Mouse (Mus musculus) intestine, embryonic 14.5 days (tissue): ENCODE data around the gene Slc38a1. TPM values are rescaled to one million over a fixed set of nuclear protein-coding genes. Genes with fewer than 3 reads are reported as not detected.

Experiments
- ATAC-seq: fragments of 200-750 bp; cut with Nextera tagmentation; replicated peaks from 2 replicates; pipeline ENCODE4 v1.8.0; 2017; ENCODE audit warnings: low read depth, moderate number of reproducible peaks, moderate TSS enrichment, moderate library complexity; ENCODE audit not compliant: low FRiP score, low TSS enrichment
- DNase-seq: peaks from one replicate; pipeline ENCODE4 v3.0.0-alpha.2; 2018; ENCODE audit warnings: low spot score
- H3K27ac ChIP-seq: fragments of 300-500 bp; sonication (generic); 2 replicates; pipeline ENCODE4 v1.5.1; 2014; ENCODE audit warnings: low read depth, mild to moderate bottlenecking, control low read depth
- H3K27me3 ChIP-seq: fragments of 300-500 bp; sonication (generic); replicated peaks from 2 replicates; pipeline ENCODE4 v1.6.1; 2014; ENCODE audit warnings: low read length, control low read depth; ENCODE audit not compliant: control insufficient read depth, insufficient read depth
- H3K36me3 ChIP-seq: fragments of 300-500 bp; sonication (generic); 2 replicates; pipeline ENCODE4 v1.6.1; 2014; ENCODE audit warnings: low read length, control low read depth; ENCODE audit not compliant: control insufficient read depth, insufficient read depth
- H3K4me1 ChIP-seq: fragments of 300-500 bp; sonication (generic); replicated peaks from 2 replicates; pipeline ENCODE4 v1.6.1; 2014; ENCODE audit warnings: low read length, control low read depth, mixed read lengths; ENCODE audit not compliant: control insufficient read depth, insufficient read depth
- H3K4me2 ChIP-seq: fragments of 300-500 bp; sonication (generic); 2 replicates; pipeline ENCODE4 v1.6.1; 2014; ENCODE audit warnings: low read length
- H3K4me3 ChIP-seq: fragments of 300-500 bp; sonication (generic); 2 replicates; pipeline ENCODE4 v1.5.1; 2014; ENCODE audit warnings: low read depth, low read length, control low read depth, mixed read lengths
- H3K9ac ChIP-seq: fragments of 300-500 bp; sonication (generic); 2 replicates; pipeline ENCODE4 v1.6.1; 2014; ENCODE audit warnings: mild to moderate bottlenecking, low read length
- H3K9me3 ChIP-seq: fragments of 300-500 bp; sonication (generic); 2 replicates; pipeline ENCODE4 v1.6.1; 2016; ENCODE audit warnings: low read length, control low read depth; ENCODE audit not compliant: control insufficient read depth
- WGBS: fragments of 180-500 bp; shearing (Covaris S2); extraction: QIAGEN DNeasy Blood & Tissue Kit; methylation state at CpG from one replicate; pipeline ENCODE4 v1.1.7; 2014; 5-methylcytosine and 5-hydroxymethylcytosine counted together
- polyA plus RNA-seq: library from polyadenylated mRNA; unstranded; fragments of >200 nt; fragmentation: Nextera tagmentation; extraction: Ambion mirVana; gene quantifications from 2 replicates; pipeline ENCODE4 v1.2.1, GENCODE M21; 2014

The Slc38a1 gene
- polyA plus RNA-seq, 1 experiment from 2014 or later, result 126 TPM

DNA sequence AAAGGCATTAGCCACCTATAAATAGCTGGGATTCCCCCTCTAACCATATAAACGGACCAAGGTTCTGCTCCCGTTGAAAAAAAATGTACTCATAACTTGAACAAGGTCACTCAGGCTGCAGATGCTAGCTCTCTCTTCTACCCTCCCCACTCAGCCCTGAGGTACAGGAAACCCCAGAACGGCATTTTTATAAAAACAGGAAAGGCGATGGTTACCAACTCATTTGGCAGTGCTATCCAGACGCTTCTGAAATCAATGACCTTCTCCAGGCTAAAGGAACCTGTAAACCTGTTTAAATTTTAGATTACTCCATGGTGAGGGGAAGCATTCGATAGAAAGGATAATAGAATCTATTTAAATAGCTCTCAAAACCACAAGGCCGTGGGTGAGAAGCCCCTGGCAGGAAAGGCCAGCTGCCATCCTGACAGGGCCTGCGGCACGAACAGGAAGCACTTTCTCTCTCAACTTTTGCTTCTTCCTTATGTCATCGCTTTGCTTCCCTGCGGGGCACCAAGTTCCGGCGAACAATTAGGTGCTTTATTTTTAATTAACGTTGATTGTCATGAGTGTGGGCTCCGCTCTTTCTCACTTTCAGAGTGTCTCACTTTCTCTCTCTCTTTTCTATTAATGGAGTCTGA lies 59.2 kb downstream of the Slc38a1 start:
- Histone ChIP-seq H3K4me2 (no peak overlapping the region), H3K9me3 (no peaks in the 10 kb centered on the region), H3K27me3 (no peaks in the 10 kb centered on the region), H3K4me3 (no peak overlapping the region), H3K36me3 (peaks cover 63% of the 10 kb centered on the region), H3K4me1 (no peaks in the 10 kb centered on the region), H3K9ac (no peak overlapping the region), H3K27ac (no peak overlapping the region)
- ATAC-seq, result no peak
- WGBS, result 94% methylated on average over 15 of the region's 15 CpGs
- no peak for DNase-seq

DNA sequence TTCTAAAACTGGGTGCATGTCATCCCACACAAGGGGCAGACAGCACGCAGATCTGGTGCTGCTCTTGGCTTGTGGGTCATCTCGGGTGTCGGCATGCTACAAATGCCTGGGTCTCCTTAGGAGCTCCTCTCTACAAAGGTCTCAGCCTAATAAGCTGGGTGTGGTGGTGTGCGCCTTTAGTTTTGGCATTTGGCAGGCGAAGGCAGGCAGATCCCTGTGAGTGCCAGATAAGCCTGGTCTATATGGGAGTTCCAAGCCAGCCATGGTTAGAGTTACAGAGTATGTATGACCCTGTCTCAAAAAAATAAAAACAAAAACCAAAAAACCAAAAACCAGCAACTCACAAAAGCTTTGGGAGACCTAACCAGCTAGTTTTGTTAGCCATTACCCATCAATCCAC lies 65.7 kb downstream of the Slc38a1 start:
- no peak overlapping the region for H3K4me3 ChIP-seq
- H3K36me3 ChIP-seq, result peaks cover 67% of the 10 kb centered on the region
- no peaks in the 10 kb centered on the region for H3K4me1 ChIP-seq
- no peaks in the 10 kb centered on the region for H3K27me3 ChIP-seq
- ATAC-seq, result no peak
- H3K9ac ChIP-seq, result no peak overlapping the region
- no peak overlapping the region for H3K27ac ChIP-seq
- H3K9me3 ChIP-seq, result no peaks in the 10 kb centered on the region
- H3K4me2 ChIP-seq, result no peak overlapping the region
- WGBS, result 95% methylated on average over 5 of the region's 5 CpGs
- DNase-seq, result no peak

DNA sequence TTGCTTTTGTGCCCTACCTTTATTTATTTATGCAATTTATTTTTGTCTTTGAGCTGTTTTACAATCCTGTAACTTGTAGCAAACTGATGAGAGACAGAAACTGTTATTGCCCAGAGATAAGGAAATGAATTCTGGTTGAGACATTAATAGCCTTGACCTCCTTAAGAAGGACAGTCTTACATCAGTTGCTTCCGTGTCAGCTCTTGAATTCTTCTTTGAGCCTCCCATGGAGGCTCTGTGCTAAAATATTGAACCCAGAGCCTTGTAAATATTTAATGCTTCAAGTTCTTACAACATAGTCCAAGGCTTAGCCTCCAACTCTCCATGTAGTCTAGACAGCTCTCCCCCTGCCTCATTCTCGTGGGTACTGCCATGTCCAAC lies 73.7 kb downstream of the Slc38a1 start:
- H3K27me3 ChIP-seq, result no peaks in the 10 kb centered on the region
- no peak for DNase-seq
- H3K9me3 ChIP-seq, result no peaks in the 10 kb centered on the region
- H3K36me3 ChIP-seq, result peaks cover 8% of the 10 kb centered on the region
- no peak; the same call in 1 of the 2 replicates for ATAC-seq
- H3K9ac ChIP-seq, result no peak overlapping the region
- H3K4me1 ChIP-seq, result peaks cover 10% of the 10 kb centered on the region
- 28% methylated on average over 2 of the region's 2 CpGs for WGBS
- no peak overlapping the region for H3K4me2 ChIP-seq
- H3K4me3 ChIP-seq, result no peak overlapping the region
- H3K27ac ChIP-seq, result peak overlapping the region; percentile 52; the same call in 1 of the 2 replicates

DNA sequence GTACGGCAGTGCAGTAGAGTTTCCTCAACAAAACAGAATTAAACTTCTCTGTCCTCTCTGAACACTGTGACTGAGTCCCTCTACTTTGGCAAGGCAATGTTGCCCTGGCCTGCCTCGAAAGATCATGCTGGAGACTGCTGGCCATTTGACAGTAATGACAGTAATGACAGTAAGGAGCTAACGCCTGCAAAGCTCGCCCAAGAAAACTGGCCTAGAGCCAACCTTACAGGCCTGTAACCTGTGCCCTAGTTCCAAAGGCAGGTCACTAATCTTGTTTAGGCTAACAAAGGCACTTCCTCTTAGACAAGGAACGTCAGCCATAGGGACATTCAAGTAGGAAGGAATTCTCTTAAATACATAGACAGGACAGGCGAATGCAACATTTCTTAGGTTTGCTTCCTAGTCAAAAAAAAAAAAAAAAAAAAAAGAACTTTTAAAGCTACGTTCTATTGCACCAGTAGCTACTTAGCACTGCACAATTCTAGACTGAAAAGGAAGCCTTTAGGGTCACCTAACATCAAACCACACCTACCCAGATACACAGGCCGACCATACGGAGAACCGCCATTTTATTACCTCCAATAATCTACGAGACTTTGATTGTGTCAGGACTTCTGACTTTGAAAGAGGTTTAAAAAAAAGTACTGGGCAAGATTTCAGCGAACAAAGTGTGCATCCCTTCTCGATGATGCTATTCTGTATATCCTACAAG lies 74.3 kb downstream of the Slc38a1 start:
- WGBS, result 43% methylated on average over 13 of the region's 13 CpGs
- H3K9me3 ChIP-seq, result no peaks in the 10 kb centered on the region
- DNase-seq, result peak; percentile 67
- no peak overlapping the region for H3K9ac ChIP-seq
- peak overlapping the region; percentile 52 for H3K27ac ChIP-seq
- H3K4me1 ChIP-seq, result peaks cover 10% of the 10 kb centered on the region
- peaks cover 3% of the 10 kb centered on the region; the same call in 1 of the 2 replicates for H3K36me3 ChIP-seq
- H3K4me2 ChIP-seq, result no peak overlapping the region
- no peak overlapping the region for H3K4me3 ChIP-seq
- no peak; the same call in 1 of the 2 replicates for ATAC-seq
- no peaks in the 10 kb centered on the region for H3K27me3 ChIP-seq

DNA sequence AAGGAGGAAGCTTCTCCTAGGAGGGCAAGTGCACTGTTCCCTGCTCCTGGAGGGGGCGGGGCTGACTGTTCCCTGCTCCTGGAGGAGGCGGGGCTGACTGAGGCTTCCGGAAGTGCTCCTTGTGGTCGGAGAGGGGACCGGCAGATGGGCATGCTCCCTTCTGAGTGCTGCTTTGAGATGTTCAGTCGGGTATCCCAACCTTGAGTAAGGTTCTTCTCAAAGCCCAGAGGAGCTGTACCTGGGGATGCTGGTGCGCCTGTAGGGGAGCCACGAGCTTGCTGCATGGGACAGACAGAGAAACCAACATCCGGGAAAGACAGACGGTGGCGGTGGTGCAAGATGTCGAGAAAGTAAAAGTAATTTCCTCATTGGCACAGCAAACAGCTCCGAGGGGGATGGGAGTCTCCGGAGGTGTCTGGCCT lies 75.9 kb downstream of the Slc38a1 start:
- ATAC-seq, result no peak
- no peaks in the 10 kb centered on the region for H3K27me3 ChIP-seq
- H3K4me3 ChIP-seq, result peak overlapping the region; percentile 28
- peak; percentile 69 for DNase-seq
- peaks cover 10% of the 10 kb centered on the region for H3K4me1 ChIP-seq
- peak overlapping the region; percentile 52 for H3K4me2 ChIP-seq
- 14% methylated on average over 14 of the region's 14 CpGs for WGBS
- no peaks in the 10 kb centered on the region for H3K9me3 ChIP-seq
- 0 out of 2 replicates have a peak overlapping the region, but pooled peaks have one; percentile 20 for H3K9ac ChIP-seq
- H3K36me3 ChIP-seq, result no peaks in the 10 kb centered on the region
- no peak overlapping the region for H3K27ac ChIP-seq

DNA sequence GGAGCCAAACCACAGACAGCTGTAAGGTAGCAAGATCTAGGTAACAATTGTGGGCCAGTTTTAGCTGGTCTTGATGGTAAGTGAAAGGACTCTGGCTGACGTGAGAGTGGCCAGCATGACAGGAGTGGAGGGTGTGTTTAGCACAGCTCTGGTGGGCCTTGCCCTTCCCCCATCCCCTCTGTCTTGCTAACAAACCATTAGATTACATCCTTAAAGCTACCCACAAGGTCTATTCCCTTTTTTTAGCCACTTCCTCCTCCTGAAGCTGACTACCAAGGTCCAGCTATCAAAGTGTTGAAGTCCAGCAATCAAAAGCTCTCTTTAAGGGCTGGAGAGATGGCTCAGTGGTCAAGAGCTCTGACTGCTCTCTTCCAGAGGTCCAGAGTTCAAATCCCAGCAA lies 78.9 kb downstream of the Slc38a1 start:
- H3K36me3 ChIP-seq, result no peaks in the 10 kb centered on the region
- 59% methylated on average over 1 of the region's 1 CpGs for WGBS
- ATAC-seq (no peak), DNase-seq (no peak)
- H3K27me3 ChIP-seq, result no peaks in the 10 kb centered on the region
- no peak overlapping the region for H3K27ac ChIP-seq
- peaks cover 4% of the 10 kb centered on the region for H3K4me1 ChIP-seq
- H3K9ac ChIP-seq, result no peak overlapping the region
- no peak overlapping the region for H3K4me2 ChIP-seq
- no peak overlapping the region for H3K4me3 ChIP-seq
- no peaks in the 10 kb centered on the region for H3K9me3 ChIP-seq

DNA sequence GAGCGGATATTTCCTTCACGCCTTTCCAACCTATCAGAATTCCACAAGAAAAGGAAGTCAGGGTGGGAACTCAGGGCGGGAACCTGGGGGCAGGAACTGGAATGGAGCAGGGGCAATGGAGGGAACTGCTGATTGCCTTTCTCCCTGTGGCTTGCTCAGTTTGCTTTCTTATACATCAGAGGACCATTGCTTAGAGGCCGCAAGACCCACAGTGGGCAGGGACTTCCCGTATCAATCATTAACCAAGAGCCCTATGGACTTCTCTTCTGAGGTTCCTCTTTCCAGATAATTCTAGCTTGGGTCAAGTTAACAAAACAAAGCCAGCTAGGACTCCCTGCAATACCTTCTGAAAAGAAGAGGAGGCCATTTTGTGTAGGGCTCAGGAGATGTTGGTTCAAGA lies 80.2 kb downstream of the Slc38a1 start:
- DNase-seq (no peak), ATAC-seq (peak; percentile 60; the same call in 1 of the 2 replicates)
- H3K27ac ChIP-seq, result no peak overlapping the region
- H3K4me1 ChIP-seq, result no peaks in the 10 kb centered on the region
- H3K9ac ChIP-seq, result no peak overlapping the region
- H3K9me3 ChIP-seq, result no peaks in the 10 kb centered on the region
- WGBS, result 88% methylated on average over 5 of the region's 5 CpGs
- H3K36me3 ChIP-seq, result no peaks in the 10 kb centered on the region
- H3K4me2 ChIP-seq, result no peak overlapping the region
- no peak overlapping the region for H3K4me3 ChIP-seq
- no peaks in the 10 kb centered on the region for H3K27me3 ChIP-seq

DNA sequence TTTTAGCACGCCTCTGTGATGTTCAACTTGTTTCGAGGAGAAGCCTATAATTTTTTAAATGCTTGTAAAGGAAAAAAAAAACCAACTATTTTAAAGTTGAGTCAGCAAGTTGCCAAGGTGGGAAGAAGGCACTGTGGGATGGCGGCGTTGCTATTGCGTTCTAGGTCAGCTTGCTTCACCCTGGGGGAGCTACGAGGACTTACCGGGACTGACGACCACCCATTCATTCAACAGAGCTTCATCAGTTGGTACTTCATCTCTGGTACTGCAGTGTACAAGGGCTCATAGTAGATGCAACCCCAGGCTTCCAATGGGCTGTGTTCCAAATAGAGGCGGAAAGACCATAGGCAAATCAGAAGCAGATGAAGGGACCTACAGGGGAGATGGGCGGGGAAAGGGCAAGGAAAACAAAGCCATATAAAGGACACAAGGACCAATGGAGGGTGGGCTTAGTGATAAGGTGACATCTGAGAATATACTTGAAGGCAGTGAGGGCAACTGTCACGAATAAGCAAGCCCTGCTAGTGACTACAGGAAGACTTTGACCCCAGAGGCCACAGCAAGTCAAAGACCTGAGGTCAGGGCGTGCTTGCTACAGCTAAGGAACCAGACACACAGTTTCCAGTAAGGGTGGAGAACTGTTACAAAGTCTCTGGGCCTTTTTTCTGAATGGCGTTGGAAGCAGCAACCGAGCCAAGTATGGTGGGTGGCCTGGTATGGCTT lies 82.0 kb downstream of the Slc38a1 start:
- DNase-seq (no peak), ATAC-seq (no peak)
- H3K36me3 ChIP-seq, result no peaks in the 10 kb centered on the region
- H3K4me3 ChIP-seq, result no peak overlapping the region
- H3K9ac ChIP-seq, result no peak overlapping the region
- no peak overlapping the region for H3K4me2 ChIP-seq
- H3K9me3 ChIP-seq, result no peaks in the 10 kb centered on the region
- no peaks in the 10 kb centered on the region for H3K27me3 ChIP-seq
- WGBS, result 94% methylated on average over 14 of the region's 14 CpGs
- no peaks in the 10 kb centered on the region for H3K4me1 ChIP-seq
- H3K27ac ChIP-seq, result no peak overlapping the region
